Mouse (Mus musculus): ENCODE measurements around the gene 1700067P10Rik.

Gene 1700067P10Rik

DNA sequence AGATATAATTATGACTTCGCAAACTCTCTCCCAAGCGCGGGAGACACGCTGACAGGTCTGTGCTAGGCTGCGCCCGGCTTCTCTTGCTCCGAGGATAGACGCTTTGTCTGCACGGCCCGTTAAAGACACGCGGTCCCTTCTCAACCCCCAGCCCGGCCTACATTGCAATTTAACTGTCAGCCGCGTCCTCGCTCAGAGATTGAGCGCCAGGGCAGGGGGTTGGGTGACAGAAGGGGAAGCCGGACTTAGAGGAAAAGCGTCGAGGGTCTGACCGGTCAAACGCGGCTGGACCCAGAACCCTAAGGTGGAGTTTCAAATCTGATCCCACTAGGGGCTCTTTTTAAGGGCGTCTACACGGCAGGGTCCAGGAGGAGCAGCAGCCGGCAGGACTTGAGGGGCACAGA, 6.6 kb downstream of the 1700067P10Rik start:
- DNase-seq (ENCODE audit: extremely low read depth, low read depth): no peak

DNA sequence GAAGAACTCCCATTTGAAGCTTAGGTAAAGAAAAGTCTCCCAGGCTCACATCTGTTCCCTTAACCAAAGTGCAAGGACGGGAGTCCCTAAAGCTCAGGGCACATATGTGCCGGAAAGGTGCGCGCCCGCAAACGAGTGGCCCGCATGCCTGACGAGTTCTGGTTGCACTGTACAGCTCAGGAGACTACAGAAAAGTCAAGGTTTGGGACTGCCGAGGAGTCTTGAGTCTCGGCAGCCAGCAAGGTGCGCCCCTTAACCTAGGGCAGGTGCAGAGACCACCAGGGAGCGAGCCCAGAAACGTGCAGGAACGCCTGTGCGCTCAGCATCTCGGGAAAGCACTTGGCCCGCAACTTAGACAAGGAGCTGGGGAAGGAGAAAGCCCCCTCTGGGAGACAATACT, 7.2 kb downstream of the 1700067P10Rik start:
- DNase-seq (ENCODE audit: extremely low read depth, low read depth): no peak

DNA sequence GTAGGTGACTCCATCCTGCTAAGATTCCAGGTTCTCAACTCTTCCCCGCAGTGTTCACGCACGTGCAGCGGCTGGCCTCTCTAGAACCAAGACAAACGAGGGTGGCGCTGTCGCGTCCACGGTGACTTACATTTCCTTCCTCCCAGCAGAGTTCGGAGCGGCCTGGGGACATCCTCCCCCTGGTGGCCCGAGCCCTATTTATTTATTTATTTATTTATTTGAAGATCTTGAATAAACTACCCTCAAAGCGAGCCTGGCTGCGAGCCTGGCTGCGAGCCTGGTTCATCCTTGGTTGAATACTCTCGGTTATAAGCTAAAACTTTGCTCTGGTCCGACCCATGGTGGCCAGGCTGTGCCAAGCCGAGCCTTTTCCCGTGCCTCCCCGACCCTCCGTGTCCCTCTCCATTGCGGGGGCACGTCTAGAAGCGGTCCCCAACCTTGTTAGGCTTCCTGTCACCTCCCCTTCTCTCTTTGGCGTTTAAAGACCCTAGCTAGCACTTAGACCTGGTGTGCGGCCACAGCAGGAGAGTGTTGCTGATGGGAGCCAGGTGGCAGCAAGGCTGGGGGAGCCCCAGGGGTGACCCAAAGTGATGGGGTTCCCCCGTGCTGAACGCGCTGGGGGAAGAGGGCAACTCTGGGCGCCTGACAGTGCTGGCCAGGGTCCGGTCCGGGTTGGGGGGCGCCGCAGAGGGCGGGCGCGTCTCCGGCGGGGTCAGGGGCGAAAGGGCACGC, 8.1 kb downstream of the 1700067P10Rik start:
- no peak for DNase-seq (ENCODE audit: extremely low read depth, low read depth)

DNA sequence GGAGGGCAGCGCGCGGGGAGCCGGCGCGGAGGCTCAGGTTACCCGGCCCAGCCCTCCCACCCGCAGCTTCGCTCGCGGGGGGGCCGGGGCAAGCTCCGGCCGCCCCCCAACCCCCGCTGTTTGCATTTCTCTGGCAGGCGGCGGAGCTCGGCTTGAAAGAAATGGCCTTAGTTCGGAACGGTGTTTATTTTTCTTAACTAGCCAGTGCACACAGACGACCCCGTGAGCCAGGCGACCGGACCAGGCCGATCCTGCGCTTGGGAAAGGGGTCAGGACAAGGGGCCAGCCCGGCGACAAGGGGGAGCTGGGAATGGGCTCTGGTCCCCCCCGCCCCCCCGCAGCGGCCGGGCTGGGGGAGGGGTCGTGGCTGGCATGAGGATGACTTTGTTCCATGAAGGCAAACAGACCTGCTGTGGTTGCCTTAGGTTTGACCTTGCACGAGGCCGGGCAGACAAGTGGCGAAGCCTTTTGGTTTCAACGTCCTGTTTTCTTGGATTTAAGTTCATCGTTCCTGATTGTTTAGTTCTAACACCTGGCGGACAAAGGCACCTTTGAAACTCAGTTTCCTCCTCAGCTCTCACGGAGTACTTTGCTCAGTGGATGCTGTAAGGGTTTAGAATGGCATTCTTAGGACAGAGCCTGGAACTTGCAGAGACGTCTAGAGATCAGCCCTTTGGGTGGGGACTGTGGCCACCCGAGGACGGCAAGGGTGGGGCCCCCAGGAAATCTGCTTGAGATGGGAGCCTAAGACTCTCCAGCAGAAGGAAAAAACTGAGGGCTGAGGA, 8.8 kb downstream of the 1700067P10Rik start:
- no peak for DNase-seq (ENCODE audit: extremely low read depth, low read depth)

DNA sequence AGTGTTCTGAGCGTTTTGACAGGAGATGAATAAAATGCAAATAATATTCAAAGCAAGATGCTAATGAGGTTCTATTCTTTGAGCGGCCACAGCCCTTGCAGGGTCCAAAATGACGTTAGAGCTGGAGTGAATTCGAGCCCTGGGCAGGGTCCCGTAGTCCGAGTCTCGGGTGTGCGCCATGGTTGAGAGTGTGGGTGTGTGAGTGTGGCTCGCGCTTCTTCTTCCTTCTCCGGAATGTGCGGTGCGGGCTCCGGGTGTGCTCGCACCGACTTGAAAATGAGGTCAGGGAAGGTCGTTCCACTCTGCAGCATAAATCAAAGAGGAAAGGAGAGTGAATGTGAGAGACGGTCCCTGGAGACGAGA, 9.4 kb downstream of the 1700067P10Rik start:
- no peak for DNase-seq (ENCODE audit: extremely low read depth, low read depth)

DNA sequence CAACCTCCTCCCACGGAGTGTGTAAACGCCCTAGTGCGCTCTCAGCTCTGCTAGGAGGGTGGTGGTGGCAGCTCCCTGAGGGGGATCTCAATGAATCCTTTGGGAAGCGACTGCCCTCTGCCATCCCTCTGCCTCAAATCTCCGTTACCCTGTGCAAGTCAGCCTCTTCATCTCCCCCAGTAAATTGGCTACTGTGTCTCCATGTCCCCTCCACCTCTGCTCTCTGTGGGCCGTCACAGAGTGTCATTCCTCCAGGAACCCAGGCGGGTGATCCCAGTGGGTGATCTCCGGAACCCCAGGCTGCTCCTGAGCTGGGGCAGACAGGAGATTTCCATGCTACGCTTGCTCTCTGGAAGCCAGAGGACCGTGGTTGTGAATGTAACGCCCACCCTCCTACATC, 10.2 kb downstream of the 1700067P10Rik start:
- DNase-seq (ENCODE audit: extremely low read depth, low read depth): no peak

DNA sequence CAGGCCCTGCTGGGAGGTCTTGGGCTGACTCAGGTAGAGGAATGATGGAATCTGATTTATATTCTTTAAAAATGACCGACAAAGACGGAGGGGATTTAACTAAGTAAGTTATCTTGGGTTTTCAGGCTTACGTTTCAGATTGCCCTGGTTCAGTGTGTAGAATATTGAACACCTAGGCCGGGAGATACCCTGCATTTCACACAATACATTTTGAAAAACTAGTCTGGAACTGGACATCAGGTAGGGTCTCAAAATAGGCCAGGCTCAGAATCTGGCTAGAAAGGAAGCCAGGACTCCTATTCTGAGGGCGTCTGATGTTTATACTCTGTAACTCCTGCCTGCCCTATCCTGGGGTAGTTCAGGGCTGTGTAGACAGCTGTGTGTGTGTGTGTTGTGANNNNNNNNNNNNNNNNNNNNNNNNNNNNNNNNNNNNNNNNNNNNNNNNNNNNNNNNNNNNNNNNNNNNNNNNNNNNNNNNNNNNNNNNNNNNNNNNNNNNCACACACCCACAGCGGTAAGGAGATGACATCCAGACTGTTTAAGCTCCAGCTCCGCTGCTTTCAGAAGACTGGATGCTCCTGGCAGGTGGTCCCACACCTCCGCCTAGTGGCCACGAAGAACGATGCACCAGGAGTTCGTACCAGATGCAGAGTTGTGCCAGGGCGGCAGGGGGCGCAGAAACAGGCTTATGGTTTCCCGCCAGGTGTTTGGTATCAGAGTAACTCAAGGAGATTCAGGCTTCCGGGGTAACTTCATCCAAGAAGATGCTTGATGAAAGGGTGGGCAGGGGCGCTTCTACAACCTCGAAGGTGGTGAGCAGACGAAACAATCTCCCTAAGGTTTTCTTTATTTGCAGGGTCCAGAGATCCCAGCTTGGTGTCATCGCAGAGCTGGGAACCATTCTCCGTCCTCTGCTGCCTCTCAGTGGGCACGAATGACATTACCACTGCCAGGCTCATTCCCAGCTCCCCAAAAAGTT, 11.6 kb downstream of the 1700067P10Rik start:
- peak; percentile 68 for DNase-seq (ENCODE audit: extremely low read depth, low read depth)

DNA sequence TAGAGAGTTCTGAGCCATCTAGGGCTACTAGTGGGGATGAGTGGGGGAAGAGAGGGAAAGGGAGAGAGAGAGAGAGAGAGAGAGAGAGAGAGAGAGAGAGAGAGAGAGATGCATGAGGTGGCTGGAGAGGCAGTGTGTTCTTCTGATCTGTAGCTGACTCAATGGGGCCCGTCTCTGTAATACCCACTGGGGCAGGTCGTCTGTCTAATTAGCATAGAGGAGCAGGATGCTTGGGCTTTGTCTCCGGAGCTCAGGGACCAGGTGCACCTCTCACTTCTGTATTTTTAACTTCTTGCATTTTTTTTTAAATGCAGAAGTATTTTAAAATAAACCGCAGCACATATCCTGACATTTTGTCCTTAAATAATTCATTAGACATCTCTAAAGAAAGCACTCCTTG, 18.2 kb downstream of the 1700067P10Rik start:
- DNase-seq (ENCODE audit: extremely low read depth, low read depth): no peak

DNA sequence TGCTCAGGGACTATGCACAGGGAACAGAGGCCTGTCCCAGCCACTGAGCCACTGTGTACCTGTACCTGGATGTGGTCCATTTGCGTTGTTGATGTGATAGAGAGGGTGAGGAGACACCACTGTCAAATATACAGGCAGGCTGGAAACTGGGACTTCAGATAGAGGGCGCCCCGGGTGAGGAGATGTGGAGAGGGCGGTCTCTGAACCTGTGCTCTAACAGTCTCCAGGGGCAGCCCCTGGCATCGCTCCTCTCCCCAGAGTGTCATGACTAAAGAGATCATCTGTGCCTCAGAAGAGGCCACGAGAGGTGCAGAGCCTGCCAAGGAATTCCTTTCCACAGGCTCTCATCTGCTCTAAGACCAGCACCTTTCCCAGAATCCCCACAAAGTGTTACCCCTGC, 18.7 kb downstream of the 1700067P10Rik start:
- no peak for DNase-seq (ENCODE audit: extremely low read depth, low read depth)

DNA sequence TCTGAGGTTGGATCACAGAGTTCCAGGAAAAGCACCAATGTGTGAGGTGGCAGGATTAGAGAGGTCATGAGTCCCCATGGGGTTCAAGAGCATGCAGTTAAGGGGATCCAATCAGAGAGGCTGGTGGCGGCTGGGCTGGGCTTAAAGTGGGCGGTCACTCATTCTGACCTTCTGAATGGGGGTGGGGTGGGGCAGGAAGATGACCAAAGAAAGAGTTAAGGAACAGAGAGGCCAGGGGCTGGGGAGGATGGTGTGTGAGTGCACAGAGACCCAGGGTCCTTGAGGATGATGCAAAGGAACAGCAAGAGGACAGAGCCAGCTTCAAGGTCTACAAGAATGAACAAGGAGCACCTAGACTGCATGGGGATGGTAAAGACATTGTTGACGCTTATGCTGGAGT, 19.4 kb downstream of the 1700067P10Rik start:
- no peak for DNase-seq (ENCODE audit: extremely low read depth, low read depth)

DNA sequence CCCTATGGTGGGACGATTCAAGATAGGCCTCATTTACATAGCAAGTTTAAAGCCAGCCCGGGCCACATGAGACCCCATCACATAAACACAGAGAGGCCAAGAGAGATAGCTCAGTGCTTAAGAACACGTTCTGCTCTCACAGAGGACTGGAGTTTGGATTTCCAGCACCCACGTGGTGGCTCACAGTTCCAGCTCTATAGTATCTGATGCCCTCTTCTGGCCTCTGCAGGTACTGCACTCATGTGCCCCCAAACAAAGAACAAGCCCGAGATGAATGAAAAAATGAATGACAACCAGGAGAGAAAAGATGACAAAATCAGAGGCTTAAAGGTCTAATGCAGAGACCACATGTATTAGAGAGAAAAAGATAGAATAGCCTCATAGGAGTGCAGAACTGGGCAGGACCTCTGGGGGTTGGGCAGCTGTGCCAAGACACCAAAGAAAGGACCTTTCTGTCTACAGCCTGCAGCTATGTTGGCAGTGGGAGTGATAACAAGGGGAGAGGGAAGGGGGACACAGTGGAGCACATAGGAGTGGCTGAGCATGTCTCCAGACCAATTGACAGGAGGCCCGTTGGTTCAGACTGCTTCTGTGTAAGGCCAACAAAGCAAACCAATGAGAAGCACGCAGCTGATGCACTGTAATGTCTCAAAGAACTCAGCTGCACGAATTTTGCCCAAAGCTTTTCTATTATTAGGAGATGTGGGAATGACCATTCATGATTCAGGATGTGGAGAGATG, 21.6 kb downstream of the 1700067P10Rik start:
- peak; percentile 52 for DNase-seq (ENCODE audit: extremely low read depth, low read depth)

DNA sequence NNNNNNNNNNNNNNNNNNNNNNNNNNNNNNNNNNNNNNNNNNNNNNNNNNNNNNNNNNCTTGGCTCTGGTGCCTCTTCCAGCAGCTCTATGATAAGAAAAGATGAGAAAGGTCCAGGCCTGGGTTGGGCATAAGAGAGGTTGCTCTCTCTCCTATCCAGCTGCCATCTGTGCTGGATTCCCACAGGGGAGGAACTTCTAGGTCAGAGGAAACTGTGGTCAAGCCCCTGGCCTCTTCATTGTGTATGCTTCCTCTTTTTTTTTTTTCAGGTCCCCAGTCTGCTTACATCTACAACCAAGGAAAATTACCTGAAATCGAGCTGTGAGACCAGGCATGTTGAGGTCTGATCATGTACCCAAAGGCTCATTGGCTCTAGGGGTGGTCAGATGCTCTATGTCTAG, 29.5 kb downstream of the 1700067P10Rik start:
- peak; percentile 83 for DNase-seq (ENCODE audit: extremely low read depth, low read depth)

DNA sequence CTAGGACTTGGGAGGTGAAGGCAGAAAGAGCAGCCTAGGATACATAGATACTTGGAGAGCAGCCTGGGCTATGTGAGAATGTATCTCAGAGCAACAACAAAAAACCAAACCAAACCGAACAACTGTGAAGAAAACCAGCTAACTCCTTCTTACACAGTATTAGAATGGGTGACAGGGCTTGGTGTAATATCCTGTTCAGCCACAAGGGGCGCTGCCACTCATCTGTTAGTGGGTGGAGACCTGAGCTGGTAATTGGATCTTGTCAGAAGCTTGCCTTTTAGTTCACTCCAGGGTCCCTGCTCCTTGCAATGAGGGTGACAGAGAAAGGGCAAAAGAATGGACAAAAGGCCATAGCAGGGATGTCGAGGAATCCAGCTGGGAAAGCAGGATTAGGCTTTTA, 30.5 kb downstream of the 1700067P10Rik start:
- DNase-seq (ENCODE audit: extremely low read depth, low read depth): peak; percentile 64

DNA sequence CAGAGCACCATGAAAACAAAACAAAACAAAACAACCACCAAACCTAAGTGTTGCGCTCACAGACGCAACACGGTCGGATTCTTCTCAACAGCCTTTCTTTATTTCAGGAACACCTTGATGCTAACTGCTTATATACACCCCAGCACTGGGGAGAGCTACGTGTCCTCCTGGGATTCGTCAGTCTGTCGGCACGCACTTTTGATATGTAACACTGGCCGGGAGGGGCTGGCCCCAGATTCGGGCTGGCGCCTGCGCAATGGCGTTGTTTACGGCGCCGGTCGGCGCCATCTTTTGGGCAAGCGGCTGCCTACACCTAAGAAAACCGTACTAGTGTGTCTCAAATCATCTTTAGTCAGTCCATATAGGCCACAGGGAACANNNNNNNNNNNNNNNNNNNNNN, 31.3 kb downstream of the 1700067P10Rik start:
- DNase-seq (ENCODE audit: extremely low read depth, low read depth): no peak

DNA sequence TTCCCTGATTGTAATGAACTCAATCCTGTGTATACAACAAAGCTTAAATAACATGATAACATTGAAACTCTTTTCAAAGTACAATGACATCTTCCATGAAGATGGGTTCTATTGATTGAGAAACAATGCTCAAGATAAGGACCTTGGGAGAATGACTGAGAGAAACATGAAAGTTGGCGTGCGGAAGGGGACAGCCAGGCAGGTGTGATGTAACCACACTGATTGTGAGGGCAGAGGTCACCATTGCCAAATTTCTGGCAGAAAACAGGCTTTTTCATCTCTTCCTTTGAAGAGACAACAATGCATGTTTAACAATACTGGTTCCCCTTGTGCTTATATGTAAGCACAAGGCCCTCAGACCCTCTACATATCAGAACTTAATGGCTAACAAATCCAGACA, 43.7 kb downstream of the 1700067P10Rik start:
- DNase-seq (ENCODE audit: extremely low read depth, low read depth): no peak
